ENCODE assay signal across 35 mouse cellular contexts in genomic region chr11:96046793-96047192, GRCm38 (mm10). TPM values are rescaled to one million over a fixed set of nuclear protein-coding genes. Genes with fewer than 3 reads are reported as not detected.
DNase-seq lines count a peak whose midpoint lies in the region; ATAC-seq and TF ChIP-seq lines count a peak whose summit lies in the region.
"Had no signal": no experiment of that assay in that cellular context is flagged by ENCODE, and none has a peak within 500 bp of the region (broad histone marks: within the 10 kb centered on the region; RNA-seq: fewer than 3 reads in every experiment).

No protein-coding gene starts in this region.

- peaks cover 97% of the 10 kb centered on the region for H3K36me3 ChIP-seq in heart, embryonic 13.5 days
- H3K36me3 ChIP-seq in liver, embryonic 11.5 days (ENCODE audit: control insufficient read depth, insufficient read depth, low read length) = peaks cover 29% of the 10 kb centered on the region
- H3K36me3 ChIP-seq in liver, embryonic 12.5 days = peaks cover 95% of the 10 kb centered on the region
- peaks cover 42% of the 10 kb centered on the region for H3K36me3 ChIP-seq in intestine, embryonic 15.5 days
- peaks cover 30% of the 10 kb centered on the region for H3K36me3 ChIP-seq in stomach, postnatal 0 days (ENCODE audit: control insufficient read depth, insufficient read depth, low read length)

- intact Hi-C loops in heart, postnatal 10 days (cut with DNase I) = no loop called here

- no peak overlapping the region for H3K9ac ChIP-seq in heart, embryonic 13.5 days
- H3K9ac ChIP-seq in liver, embryonic 11.5 days (ENCODE audit: low read depth, low read length) = no peak overlapping the region
- no peak overlapping the region for H3K9ac ChIP-seq in liver, embryonic 12.5 days
- no peak overlapping the region for H3K9ac ChIP-seq in intestine, embryonic 15.5 days
- no peak overlapping the region for H3K9ac ChIP-seq in stomach, postnatal 0 days (ENCODE audit: low read length)
- H3K9ac ChIP-seq: hindbrain, embryonic 13.5 days; midbrain, embryonic 12.5 days; neural tube, embryonic 13.5 days had no signal

- H3K4me1 ChIP-seq in heart, embryonic 13.5 days = no peaks in the 10 kb centered on the region
- no peaks in the 10 kb centered on the region for H3K4me1 ChIP-seq in liver, embryonic 11.5 days (replicated peaks; ENCODE audit: control insufficient read depth, insufficient read depth, low read length)
- peaks cover 8% of the 10 kb centered on the region; the same call in 1 of the 2 replicates for H3K4me1 ChIP-seq in liver, embryonic 12.5 days
- H3K4me1 ChIP-seq in intestine, embryonic 15.5 days (replicated peaks) = no peaks in the 10 kb centered on the region
- H3K4me1 ChIP-seq in stomach, postnatal 0 days (replicated peaks; ENCODE audit: control insufficient read depth, insufficient read depth) = no peaks in the 10 kb centered on the region
- H3K4me1 ChIP-seq: heart, embryonic 10.5 days; hindbrain, embryonic 13.5 days; midbrain, embryonic 12.5 days; neural tube, embryonic 13.5 days had no signal

- TF ChIP-seq CTCF in stomach, postnatal 0 days (IDR thresholded peaks at IDR 0.05; ENCODE audit: low read depth) = no peak

- WGBS in heart, embryonic 13.5 days = 84% methylated on average over 2 of the region's 2 CpGs
- WGBS in liver, embryonic 11.5 days = 80% methylated on average over 2 of the region's 2 CpGs
- 70% methylated on average over 2 of the region's 2 CpGs for WGBS in liver, embryonic 12.5 days (ENCODE audit: insufficient replicate concordance)
- WGBS in intestine, embryonic 15.5 days = 80% methylated on average over 2 of the region's 2 CpGs
- 64% methylated on average over 2 of the region's 2 CpGs for WGBS in stomach, postnatal 0 days

- no peak for TF ChIP-seq EP300 in stomach, postnatal 0 days (optimal IDR thresholded peaks at IDR 0.05)

- H3K4me2 ChIP-seq in heart, embryonic 13.5 days = no peak overlapping the region
- H3K4me2 ChIP-seq in liver, embryonic 11.5 days = no peak overlapping the region
- H3K4me2 ChIP-seq in liver, embryonic 12.5 days = no peak overlapping the region
- no peak overlapping the region for H3K4me2 ChIP-seq in intestine, embryonic 15.5 days (replicated peaks)
- H3K4me2 ChIP-seq in stomach, postnatal 0 days (replicated peaks; ENCODE audit: low read depth) = no peak overlapping the region
- H3K4me2 ChIP-seq: hindbrain, embryonic 13.5 days; midbrain, embryonic 12.5 days; neural tube, embryonic 13.5 days had no signal

- no peak for ATAC-seq in heart, embryonic 13.5 days (ENCODE audit: extremely low read depth, insufficient number of reproducible peaks, low FRiP score, low TSS enrichment)
- no peak for ATAC-seq in liver, embryonic 11.5 days (replicated peaks; ENCODE audit: low FRiP score)
- no peak for ATAC-seq in liver, embryonic 12.5 days
- no peak for ATAC-seq in intestine, embryonic 15.5 days
- ATAC-seq in stomach, postnatal 0 days (ENCODE audit: low FRiP score, low TSS enrichment) = no peak
- ATAC-seq: forebrain, embryonic 14.5 days; lung, postnatal 0 days had no signal

- H3K4me3 ChIP-seq in heart, embryonic 13.5 days = no peak overlapping the region
- H3K4me3 ChIP-seq in liver, embryonic 11.5 days (ENCODE audit: low read depth, low read length) = no peak overlapping the region
- no peak overlapping the region for H3K4me3 ChIP-seq in liver, embryonic 12.5 days
- H3K4me3 ChIP-seq in intestine, embryonic 15.5 days (replicated peaks) = no peak overlapping the region
- no peak overlapping the region for H3K4me3 ChIP-seq in stomach, postnatal 0 days (ENCODE audit: low read depth, low read length)
- H3K4me3 ChIP-seq: heart, embryonic 10.5 days; hindbrain, embryonic 13.5 days; megakaryocyte, embryonic 14.5 days; midbrain, embryonic 12.5 days; neural tube, embryonic 13.5 days had no signal

- no peaks in the 10 kb centered on the region for H3K27me3 ChIP-seq in heart, embryonic 13.5 days (replicated peaks)
- no peaks in the 10 kb centered on the region for H3K27me3 ChIP-seq in liver, embryonic 11.5 days (replicated peaks; ENCODE audit: control insufficient read depth, insufficient read depth, low read length)
- H3K27me3 ChIP-seq in liver, embryonic 12.5 days (replicated peaks) = no peaks in the 10 kb centered on the region
- no peaks in the 10 kb centered on the region for H3K27me3 ChIP-seq in intestine, embryonic 15.5 days (replicated peaks)
- no peaks in the 10 kb centered on the region for H3K27me3 ChIP-seq in stomach, postnatal 0 days (ENCODE audit: control insufficient read depth, insufficient read depth, low read length)
- H3K27me3 ChIP-seq: hindbrain, embryonic 13.5 days; megakaryocyte, embryonic 14.5 days; midbrain, embryonic 12.5 days; neural tube, embryonic 13.5 days had no signal

- H3K9me3 ChIP-seq in heart, embryonic 13.5 days = no peaks in the 10 kb centered on the region
- no peaks in the 10 kb centered on the region for H3K9me3 ChIP-seq in liver, embryonic 11.5 days (ENCODE audit: control insufficient read depth, low read length)
- H3K9me3 ChIP-seq in liver, embryonic 12.5 days (replicated peaks) = no peaks in the 10 kb centered on the region
- H3K9me3 ChIP-seq in intestine, embryonic 15.5 days = no peaks in the 10 kb centered on the region
- H3K9me3 ChIP-seq in stomach, postnatal 0 days (ENCODE audit: control insufficient read depth, low read length) = no peaks in the 10 kb centered on the region
- H3K9me3 ChIP-seq: heart, embryonic 10.5 days; hindbrain, embryonic 13.5 days; megakaryocyte, embryonic 14.5 days; midbrain, embryonic 12.5 days; neural tube, embryonic 13.5 days had no signal

- H3K27ac ChIP-seq in heart, embryonic 13.5 days (replicated peaks) = 0 out of 2 replicates have a peak overlapping the region, but pooled peaks have one; percentile 7
- H3K27ac ChIP-seq in liver, embryonic 11.5 days (ENCODE audit: low read depth, low read length) = 0 out of 2 replicates have a peak overlapping the region, but pooled peaks have one; percentile 3
- H3K27ac ChIP-seq in liver, embryonic 12.5 days = no peak overlapping the region
- 0 out of 2 replicates have a peak overlapping the region, but pooled peaks have one; percentile 7 for H3K27ac ChIP-seq in intestine, embryonic 15.5 days
- H3K27ac ChIP-seq in stomach, postnatal 0 days (replicated peaks) = 0 out of 2 replicates have a peak overlapping the region, but pooled peaks have one; percentile 0
- H3K27ac ChIP-seq: heart, embryonic 10.5 days; hindbrain, embryonic 13.5 days; kidney, postnatal 0 days; midbrain, embryonic 12.5 days; neural tube, embryonic 13.5 days had no signal

- no peak for DNase-seq in heart, postnatal 10 days
- DNase-seq in liver, embryonic 11.5 days (ENCODE audit: low spot score) = no peak
- DNase-seq in stomach, postnatal 0 days (ENCODE audit: low spot score) = no peak
- no peak for DNase-seq in adrenal gland, postnatal 14 days
- no peak for DNase-seq in gastrocnemius, postnatal 25 days
- DNase-seq: adrenal gland, postnatal 36 days; cerebellum, adult 9-10 months; gastrocnemius, postnatal 14 days; heart, adult 11 months; heart, postnatal 4 days; kidney, adult 18-20 months; kidney, postnatal 4 days; lung, adult 18-20 months; lung, postnatal 4 days; retina, postnatal 1 day; right cerebral cortex, postnatal 14 days; thymus, postnatal 14 days had no signal

RNA-seq across cellular contexts. Expression of gene Snf8, which starts 12.1 kb away (rescaled TPM):
- 68.3 and 74.7 TPM in 2 replicates for polyA plus RNA-seq in heart, embryonic 13.5 days (2015; fragmentation: Nextera tagmentation; extraction: Ambion mirVana)
- total RNA-seq in heart, postnatal 10 days (2021) = 10 to 100 TPM; 54.3 to 56.9 TPM
- polyA plus RNA-seq in liver, embryonic 11.5 days (2014; fragmentation: Nextera tagmentation; extraction: Ambion mirVana) = 48.8 and 50.0 TPM in 2 replicates
- polyA plus RNA-seq in liver, embryonic 12.5 days (2016; fragmentation: Nextera tagmentation; extraction: Ambion mirVana) = 100 and 108 TPM in 2 replicates
- polyA plus RNA-seq in intestine, embryonic 15.5 days (2015; fragmentation: Nextera tagmentation; extraction: Ambion mirVana) = 96.3 and 105 TPM in 2 replicates
- 76.0 and 83.0 TPM in 2 replicates for polyA plus RNA-seq in stomach, postnatal 0 days (2015; fragmentation: Nextera tagmentation; extraction: Ambion mirVana)
- 77.7 and 79.2 TPM in 2 replicates for total RNA-seq in adrenal gland, postnatal 14 days (2021)
- 10 to 100 TPM; 31.1 to 31.8 TPM for total RNA-seq in gastrocnemius, postnatal 25 days (2021)

RNA-seq across cellular contexts. Expression of gene Ube2z, which starts 18.4 kb away (rescaled TPM):
- polyA plus RNA-seq in heart, embryonic 13.5 days (2015; fragmentation: Nextera tagmentation; extraction: Ambion mirVana) = 31.5 and 33.1 TPM in 2 replicates
- total RNA-seq in heart, postnatal 10 days (2021) = 10 to 100 TPM; 41.6 to 46.4 TPM
- polyA plus RNA-seq in liver, embryonic 11.5 days (2014; fragmentation: Nextera tagmentation; extraction: Ambion mirVana) = 26.7 and 27.1 TPM in 2 replicates
- 26.4 and 27.2 TPM in 2 replicates for polyA plus RNA-seq in liver, embryonic 12.5 days (2016; fragmentation: Nextera tagmentation; extraction: Ambion mirVana)
- 35.3 and 37.1 TPM in 2 replicates for polyA plus RNA-seq in intestine, embryonic 15.5 days (2015; fragmentation: Nextera tagmentation; extraction: Ambion mirVana)
- 26.4 and 28.7 TPM in 2 replicates for polyA plus RNA-seq in stomach, postnatal 0 days (2015; fragmentation: Nextera tagmentation; extraction: Ambion mirVana)
- total RNA-seq in adrenal gland, postnatal 14 days (2021) = 43.8 and 45.2 TPM in 2 replicates
- total RNA-seq in gastrocnemius, postnatal 25 days (2021) = 10 to 100 TPM; 15.0 to 15.6 TPM

RNA-seq across cellular contexts. Expression of gene Gip, which starts 22.4 kb away (rescaled TPM):
- not detected in 2 replicates for polyA plus RNA-seq in heart, embryonic 13.5 days (2015; fragmentation: Nextera tagmentation; extraction: Ambion mirVana)
- not detected for total RNA-seq in heart, postnatal 10 days (2021)
- polyA plus RNA-seq in liver, embryonic 11.5 days (2014; fragmentation: Nextera tagmentation; extraction: Ambion mirVana) = not detected in 2 replicates
- polyA plus RNA-seq in liver, embryonic 12.5 days (2016; fragmentation: Nextera tagmentation; extraction: Ambion mirVana) = not detected in 2 replicates
- polyA plus RNA-seq in intestine, embryonic 15.5 days (2015; fragmentation: Nextera tagmentation; extraction: Ambion mirVana) = 4.9 and 5.8 TPM in 2 replicates
- 1.8 and 3.2 TPM in 2 replicates for polyA plus RNA-seq in stomach, postnatal 0 days (2015; fragmentation: Nextera tagmentation; extraction: Ambion mirVana)
- total RNA-seq in adrenal gland, postnatal 14 days (2021) = not detected in 2 replicates
- total RNA-seq in gastrocnemius, postnatal 25 days (2021) = not detected
- total RNA-seq: adrenal gland, adult 18-20 months; adrenal gland, postnatal 36 days; gastrocnemius, postnatal 14 days; heart, postnatal 4 days; left cerebral cortex, postnatal 10 days had no signal
- polyA plus RNA-seq: brain, embryonic 14.5 days; forebrain, embryonic 14.5 days; heart, embryonic 10.5 days; heart, embryonic 16.5 days; hindbrain, embryonic 13.5 days; kidney, postnatal 0 days; limb, embryonic 11.5 days; lung, postnatal 0 days; midbrain, embryonic 12.5 days; neural tube, embryonic 13.5 days; stomach, embryonic 14.5 days had no signal

RNA-seq across cellular contexts. Expression of gene Atp5g1, which starts 28.7 kb away (rescaled TPM):
- 1,502 and 1,689 TPM in 2 replicates for polyA plus RNA-seq in heart, embryonic 13.5 days (2015; fragmentation: Nextera tagmentation; extraction: Ambion mirVana)
- total RNA-seq in heart, postnatal 10 days (2021) = 1,000 to 10,000 TPM; 2,962 to 2,967 TPM
- polyA plus RNA-seq in liver, embryonic 11.5 days (2014; fragmentation: Nextera tagmentation; extraction: Ambion mirVana) = 943 and 994 TPM in 2 replicates
- 657 and 705 TPM in 2 replicates for polyA plus RNA-seq in liver, embryonic 12.5 days (2016; fragmentation: Nextera tagmentation; extraction: Ambion mirVana)
- polyA plus RNA-seq in intestine, embryonic 15.5 days (2015; fragmentation: Nextera tagmentation; extraction: Ambion mirVana) = 930 and 1,145 TPM in 2 replicates
- polyA plus RNA-seq in stomach, postnatal 0 days (2015; fragmentation: Nextera tagmentation; extraction: Ambion mirVana) = 1,003 and 1,182 TPM in 2 replicates
- total RNA-seq in adrenal gland, postnatal 14 days (2021) = 244 and 262 TPM in 2 replicates
- total RNA-seq in gastrocnemius, postnatal 25 days (2021) = 1,000 to 10,000 TPM; 1,455 to 1,686 TPM

RNA-seq across cellular contexts. Expression of gene Igf2bp1, which starts 41.1 kb away (rescaled TPM):
- 39.3 and 42.0 TPM in 2 replicates for polyA plus RNA-seq in heart, embryonic 13.5 days (2015; fragmentation: Nextera tagmentation; extraction: Ambion mirVana)
- total RNA-seq in heart, postnatal 10 days (2021) = under 1 TPM; 0.45 to 0.72 TPM
- 54.1 and 56.0 TPM in 2 replicates for polyA plus RNA-seq in liver, embryonic 11.5 days (2014; fragmentation: Nextera tagmentation; extraction: Ambion mirVana)
- polyA plus RNA-seq in liver, embryonic 12.5 days (2016; fragmentation: Nextera tagmentation; extraction: Ambion mirVana) = 33.8 and 38.3 TPM in 2 replicates
- 42.8 TPM in 2 replicates for polyA plus RNA-seq in intestine, embryonic 15.5 days (2015; fragmentation: Nextera tagmentation; extraction: Ambion mirVana)
- 4.3 and 5.2 TPM in 2 replicates for polyA plus RNA-seq in stomach, postnatal 0 days (2015; fragmentation: Nextera tagmentation; extraction: Ambion mirVana)
- total RNA-seq in adrenal gland, postnatal 14 days (2021) = 5.0 and 8.4 TPM in 2 replicates
- not detected for total RNA-seq in gastrocnemius, postnatal 25 days (2021)
- polyA plus RNA-seq: small intestine, adult 2 months had no signal
